Mouse (Mus musculus): ENCODE data around the gene 4931422A03Rik.

The 4931422A03Rik gene

DNA sequence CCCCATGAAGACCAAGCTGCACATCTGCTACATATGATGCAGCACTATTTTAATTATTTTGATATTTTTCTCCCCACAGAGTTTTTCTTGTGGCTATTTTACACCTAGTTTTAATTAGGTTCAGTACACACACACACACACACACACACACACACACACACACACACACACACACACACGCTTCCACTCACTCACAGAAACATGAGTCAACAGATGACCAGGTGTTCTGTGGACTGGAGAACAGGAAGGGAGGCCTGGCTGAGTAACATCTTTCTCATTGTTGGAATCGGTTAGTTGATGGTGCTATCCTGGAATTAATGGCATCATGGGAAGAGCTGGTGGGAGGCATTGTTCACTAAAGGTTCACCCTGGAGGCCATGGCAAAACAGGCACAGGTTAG, 90.5 kb downstream of the 4931422A03Rik start:
- no peak for DNase-seq (ENCODE audit: low spot score)

- DNase-seq (ENCODE audit: low spot score): no peak
These were observed 91.5 kb downstream of the 4931422A03Rik start for GRCm38 (mm10) chr2:103936666-103937065.

- no peak for DNase-seq (ENCODE audit: low spot score)
These were observed 92.3 kb downstream of the 4931422A03Rik start for GRCm38 (mm10) chr2:103935691-103936435.

DNA sequence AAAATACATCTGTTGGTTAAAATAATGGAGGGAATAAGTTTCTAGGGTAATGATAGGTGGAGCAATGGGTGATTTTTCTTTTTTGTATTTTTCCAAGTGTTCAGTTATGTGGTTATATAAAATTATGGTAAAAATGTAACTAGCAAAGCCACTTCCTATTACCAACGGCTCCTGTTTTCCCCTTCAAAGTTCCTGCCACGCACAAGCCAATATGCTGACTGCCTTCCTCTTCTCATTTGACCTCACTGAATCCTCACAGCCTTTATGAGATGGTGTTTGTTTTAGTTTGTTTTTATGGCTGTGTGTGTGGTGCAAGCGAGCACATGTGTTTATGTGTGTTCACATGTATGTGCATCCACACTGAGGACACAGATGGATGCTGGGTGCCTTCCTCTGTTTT, 93.5 kb downstream of the 4931422A03Rik start:
- no peak for DNase-seq (ENCODE audit: low spot score)

DNA sequence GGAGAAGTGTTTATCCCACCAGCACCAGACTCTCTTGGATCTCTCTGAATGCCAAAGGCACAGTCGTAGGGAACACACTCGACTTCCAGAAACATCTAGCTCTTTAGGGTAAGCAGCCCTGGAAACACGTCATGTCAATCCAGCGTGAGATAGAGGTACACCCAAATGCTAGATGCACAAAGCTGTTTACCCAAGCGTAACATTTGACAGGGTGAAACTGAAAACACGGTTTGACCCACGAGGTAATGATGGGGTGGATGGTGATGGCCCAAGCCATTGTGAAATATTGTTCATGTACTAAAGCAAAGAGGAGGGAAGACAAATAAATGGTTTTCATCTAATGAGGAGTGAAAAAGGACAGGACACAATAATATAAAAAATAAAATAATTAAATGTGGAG, 93.9 kb downstream of the 4931422A03Rik start:
- no peak for DNase-seq (ENCODE audit: low spot score)

DNA sequence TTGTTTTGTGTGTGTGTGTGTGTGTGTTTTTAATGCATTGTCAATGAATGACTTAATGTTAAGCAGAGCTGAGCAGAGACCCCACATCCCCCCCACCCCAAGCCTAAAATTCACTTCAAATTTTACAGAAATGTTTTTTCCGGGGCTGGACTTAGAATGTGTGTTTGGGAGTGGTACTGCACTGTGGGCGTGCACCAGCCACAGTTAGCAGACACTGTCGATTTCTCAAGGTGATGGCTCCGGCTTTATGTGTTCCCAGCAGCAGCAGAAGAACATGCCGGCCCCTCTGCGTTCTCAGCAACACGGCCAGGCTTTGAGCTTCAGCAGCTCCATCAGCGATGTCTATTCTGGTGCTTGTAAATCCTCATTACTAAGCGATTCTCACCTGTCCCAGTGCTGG, 95.7 kb downstream of the 4931422A03Rik start:
- no peak for DNase-seq (ENCODE audit: low spot score)

- no peak for DNase-seq (ENCODE audit: low spot score)
These were observed 96.1 kb downstream of the 4931422A03Rik start for GRCm38 (mm10) chr2:103932025-103932424.

GRCm38 (mm10) chr2:103931511-103931911, 96.7 kb downstream of the 4931422A03Rik start:
- no peak for DNase-seq (ENCODE audit: low spot score)

GRCm38 (mm10) chr2:103930306-103931019, 97.7 kb downstream of the 4931422A03Rik start:
- no peak for DNase-seq (ENCODE audit: low spot score)

DNA sequence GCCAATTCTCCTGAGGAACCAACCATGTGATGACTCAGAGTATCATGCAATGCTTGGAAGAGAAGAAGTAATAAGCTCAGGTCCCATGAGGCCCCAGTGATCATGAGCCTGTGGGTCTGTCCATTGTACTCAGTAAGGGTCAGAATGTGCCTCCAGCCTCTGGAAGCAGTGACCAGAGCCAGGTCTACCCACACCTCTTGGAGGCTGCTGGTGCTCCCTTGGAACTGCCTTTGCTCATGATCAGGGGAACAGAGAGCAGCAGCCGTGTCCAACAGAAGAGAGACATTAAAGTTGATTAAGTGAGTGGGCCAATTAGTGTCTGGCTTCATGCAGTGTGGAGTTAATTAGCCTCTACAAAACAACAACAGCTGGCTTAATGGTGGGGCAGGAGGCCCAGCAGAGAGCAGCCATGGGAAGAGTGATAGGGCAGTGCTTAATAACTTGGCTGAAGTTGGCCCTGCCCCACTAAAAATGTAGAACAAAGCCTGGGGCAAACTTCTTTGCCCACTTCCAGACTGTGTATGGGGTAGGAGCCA, 100.5 kb downstream of the 4931422A03Rik start:
- DNase-seq (ENCODE audit: low spot score): no peak

GRCm38 (mm10) chr2:103926586-103927113, 101.5 kb downstream of the 4931422A03Rik start:
- DNase-seq (ENCODE audit: low spot score): no peak

GRCm38 (mm10) chr2:103919488-103919887, 108.7 kb downstream of the 4931422A03Rik start:
- no peak for DNase-seq (ENCODE audit: low spot score)

DNA sequence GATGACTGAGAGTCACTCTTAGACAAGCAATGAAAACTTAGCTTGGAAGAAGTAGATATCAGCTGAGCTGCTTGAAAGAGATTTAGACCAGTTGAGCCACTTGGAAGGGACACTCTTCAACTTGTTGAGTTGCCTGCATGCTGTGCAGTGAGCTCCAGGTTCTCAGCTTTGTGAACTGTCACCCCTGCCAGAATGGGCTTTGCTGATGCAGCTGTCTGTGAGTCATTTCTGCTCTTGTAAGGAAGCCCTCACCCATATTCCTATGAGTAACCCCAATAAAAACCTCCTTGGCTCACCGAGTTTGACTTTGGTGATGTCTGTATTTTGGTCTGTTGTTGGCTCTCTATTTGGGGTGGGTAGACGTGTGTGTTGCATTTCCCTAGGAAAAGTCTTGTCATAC, 109.8 kb downstream of the 4931422A03Rik start:
- no peak for DNase-seq (ENCODE audit: low spot score)

DNA sequence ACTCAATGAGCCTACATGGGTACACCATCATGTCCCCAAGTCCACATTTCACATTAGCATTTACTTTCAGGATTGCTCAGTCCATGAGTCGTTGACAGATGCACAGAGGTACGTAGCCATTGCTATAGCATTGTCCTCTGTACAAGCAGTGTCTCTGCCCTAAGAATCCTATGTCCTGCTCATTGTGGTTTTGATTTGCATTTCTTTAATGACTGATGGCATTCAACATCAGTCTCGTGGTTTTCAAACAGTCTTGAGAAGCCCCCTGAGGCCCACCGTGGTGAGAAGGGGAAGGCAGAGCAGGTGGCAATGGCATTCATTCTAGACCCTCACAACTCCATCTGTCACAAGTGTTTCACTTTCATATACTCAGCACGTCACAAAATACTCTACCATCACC, 110.8 kb downstream of the 4931422A03Rik start:
- DNase-seq (ENCODE audit: low spot score): no peak
